Mouse (Mus musculus): ENCODE results near the gene Gm4491.

Gene Gm4491

DNA sequence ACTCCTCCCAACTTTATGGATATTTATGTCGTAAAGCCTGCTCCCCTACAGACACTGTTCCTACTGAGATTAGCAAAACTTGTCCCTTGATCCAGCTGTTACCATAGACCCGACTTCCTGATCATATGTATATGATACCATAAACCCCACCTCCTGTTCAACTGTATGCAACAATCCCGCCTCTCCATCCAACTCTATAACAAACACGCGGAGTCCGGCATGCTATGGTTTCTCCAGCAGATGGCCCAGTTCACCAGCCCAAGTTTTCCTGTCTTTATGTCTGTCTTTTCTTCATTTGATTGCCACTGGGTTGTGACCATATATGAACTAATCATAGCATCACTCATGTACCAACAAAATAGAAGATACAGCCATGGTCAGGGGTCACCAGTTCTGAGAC, 40.1 kb downstream of the Gm4491 start:
- no peak for DNase-seq

- peak; percentile 83 for DNase-seq
These were observed 45.8 kb downstream of the Gm4491 start for GRCm38 (mm10) chr14:57069906-57070305.

GRCm38 (mm10) chr14:57066053-57066452, 49.6 kb downstream of the Gm4491 start:
- DNase-seq, result no peak
